35 mouse cellular contexts compared by ENCODE assay signal in genomic region chr1:131642251-131642650, GRCm38 (mm10). TPM values are rescaled to one million over a fixed set of nuclear protein-coding genes. Genes with fewer than 3 reads are reported as not detected.
DNase-seq lines count a peak whose midpoint lies in the region; ATAC-seq and TF ChIP-seq lines count a peak whose summit lies in the region.
"Had no signal": no experiment of that assay in that cellular context is flagged by ENCODE, and none has a peak within 500 bp of the region (broad histone marks: within the 10 kb centered on the region; RNA-seq: fewer than 3 reads in every experiment).

No protein-coding gene starts in this region.

- no peaks in the 10 kb centered on the region for H3K27me3 ChIP-seq in erythroblast, embryonic 14.5 days (ENCODE audit: control insufficient read depth)
- no peaks in the 10 kb centered on the region for H3K27me3 ChIP-seq in liver, embryonic 13.5 days
- H3K27me3 ChIP-seq in liver, postnatal 0 days (ENCODE audit: insufficient read depth, low read length), result no peaks in the 10 kb centered on the region
- no peaks in the 10 kb centered on the region for H3K27me3 ChIP-seq in liver, embryonic 16.5 days (ENCODE audit: control insufficient read depth, insufficient read depth, low read depth, low read length)
- H3K27me3 ChIP-seq in hindbrain, embryonic 16.5 days (replicated peaks; ENCODE audit: control insufficient read depth, insufficient read depth, low read length), result no peaks in the 10 kb centered on the region
- H3K27me3 ChIP-seq: embryonic facial prominence, embryonic 13.5 days; heart, embryonic 13.5 days had no signal

- no peak overlapping the region for H3K27ac ChIP-seq in liver, embryonic 13.5 days
- no peak overlapping the region for H3K27ac ChIP-seq in liver, postnatal 0 days (ENCODE audit: low read depth)
- no peak overlapping the region for H3K27ac ChIP-seq in liver, embryonic 16.5 days (ENCODE audit: low read length)
- H3K27ac ChIP-seq in bone marrow, adult 2 months (ENCODE audit: control insufficient read depth, insufficient read depth, low read depth, low read length, poor library complexity), result peak overlapping the region; percentile 34
- no peak overlapping the region for H3K27ac ChIP-seq in hindbrain, embryonic 16.5 days (ENCODE audit: low read depth, low read length)
- H3K27ac ChIP-seq: embryonic facial prominence, embryonic 10.5 days; embryonic facial prominence, embryonic 13.5 days; gastrocnemius, adult 2 months; heart, embryonic 13.5 days; hindbrain, embryonic 14.5 days had no signal

- H3K9ac ChIP-seq in liver, embryonic 13.5 days, result no peak overlapping the region
- H3K9ac ChIP-seq in liver, postnatal 0 days (replicated peaks), result no peak overlapping the region
- no peak overlapping the region for H3K9ac ChIP-seq in liver, embryonic 16.5 days (ENCODE audit: low read depth, low read length)
- H3K9ac ChIP-seq in hindbrain, embryonic 16.5 days (ENCODE audit: low read depth, low read length), result no peak overlapping the region
- H3K9ac ChIP-seq: embryonic facial prominence, embryonic 13.5 days; forebrain, postnatal 0 days; heart, embryonic 13.5 days; hindbrain, embryonic 14.5 days had no signal

- H3K9me3 ChIP-seq in erythroblast, embryonic 14.5 days (ENCODE audit: control insufficient read depth, low read length), result peaks cover 12% of the 10 kb centered on the region
- no peaks in the 10 kb centered on the region for H3K9me3 ChIP-seq in liver, embryonic 13.5 days (replicated peaks)
- H3K9me3 ChIP-seq in liver, postnatal 0 days (ENCODE audit: low read length), result no peaks in the 10 kb centered on the region
- H3K9me3 ChIP-seq in liver, embryonic 16.5 days (replicated peaks; ENCODE audit: control insufficient read depth, low read length), result 0 out of 2 replicates have a peak, but pooled peaks cover 2% of the 10 kb centered on the region
- no peaks in the 10 kb centered on the region for H3K9me3 ChIP-seq in hindbrain, embryonic 16.5 days (ENCODE audit: control insufficient read depth, low read length)
- H3K9me3 ChIP-seq: embryonic facial prominence, embryonic 10.5 days; embryonic facial prominence, embryonic 13.5 days; heart, embryonic 13.5 days had no signal

- 81% methylated on average over 2 of the region's 2 CpGs for WGBS in liver, embryonic 13.5 days (ENCODE audit: insufficient replicate concordance)
- 80% methylated on average over 2 of the region's 2 CpGs for WGBS in liver, postnatal 0 days (ENCODE audit: insufficient replicate concordance)
- 80% methylated on average over 2 of the region's 2 CpGs for WGBS in liver, embryonic 16.5 days (ENCODE audit: insufficient replicate concordance)
- WGBS in bone marrow, adult 2 months, result 88% methylated on average over 2 of the region's 2 CpGs
- WGBS in hindbrain, embryonic 16.5 days, result 83% methylated on average over 2 of the region's 2 CpGs

- TF ChIP-seq CTCF in liver, postnatal 0 days (IDR thresholded peaks at IDR 0.05; ENCODE audit: low read depth), result no peak
- TF ChIP-seq CTCF in bone marrow, adult 2 months (IDR thresholded peaks at IDR 0.05; ENCODE audit: control insufficient read depth, insufficient read depth, low read length), result no peak

- TF ChIP-seq EP300 in liver, postnatal 0 days (IDR thresholded peaks at IDR 0.05; ENCODE audit: low read depth), result no peak

- DNase-seq in liver, embryonic 13.5 days, result peak; percentile 41
- DNase-seq in liver, postnatal 0 days, result no peak
- no peak for DNase-seq in liver
- DNase-seq: adrenal gland, adult 2 months; adrenal gland, postnatal 14 days; cerebellum, adult 11-12 months; cerebellum, adult 8-10 months; cerebellum, postnatal 10 days; cerebellum, postnatal 36 days; embryo, embryonic 11 days; forebrain, postnatal 0 days; gastrocnemius, adult 2 months; gastrocnemius, postnatal 14 days; heart, adult 11 months; heart, postnatal 14 days; heart, postnatal 4 days had no signal

- no peak for ATAC-seq in erythroblast, adult 5-6 weeks (replicated peaks; ENCODE audit: low FRiP score, poor library complexity, severe bottlenecking)
- ATAC-seq in liver, embryonic 13.5 days (ENCODE audit: low read depth), result no peak
- no peak for ATAC-seq in liver, postnatal 0 days
- no peak for ATAC-seq in liver, embryonic 16.5 days (ENCODE audit: low read depth)
- ATAC-seq in hindbrain, embryonic 16.5 days, result no peak
- ATAC-seq: forebrain, embryonic 14.5 days; forebrain, postnatal 0 days had no signal

- no peak for TF ChIP-seq POLR2A in bone marrow, adult 2 months (IDR thresholded peaks at IDR 0.05; ENCODE audit: borderline replicate concordance, control insufficient read depth, low read depth, low read length)

- H3K4me2 ChIP-seq in liver, embryonic 13.5 days, result peak overlapping the region; percentile 25; the same call in 1 of the 2 replicates
- H3K4me2 ChIP-seq in liver, postnatal 0 days (ENCODE audit: low read depth, low read length), result no peak overlapping the region
- H3K4me2 ChIP-seq in liver, embryonic 16.5 days (ENCODE audit: low read depth, low read length), result no peak overlapping the region; the same call in 1 of the 2 replicates
- no peak overlapping the region for H3K4me2 ChIP-seq in hindbrain, embryonic 16.5 days (ENCODE audit: low read length)
- H3K4me2 ChIP-seq: embryonic facial prominence, embryonic 13.5 days; heart, embryonic 13.5 days; hindbrain, embryonic 14.5 days had no signal

- H3K4me3 ChIP-seq in erythroblast, embryonic 14.5 days (replicated peaks), result peak overlapping the region; percentile 65
- 0 out of 2 replicates have a peak overlapping the region, but pooled peaks have one; percentile 1 for H3K4me3 ChIP-seq in liver, embryonic 13.5 days (replicated peaks)
- H3K4me3 ChIP-seq in liver, postnatal 0 days (ENCODE audit: low read depth, low read length), result no peak overlapping the region
- 0 out of 2 replicates have a peak overlapping the region, but pooled peaks have one; percentile 24 for H3K4me3 ChIP-seq in liver, embryonic 16.5 days (ENCODE audit: low read depth, low read length)
- H3K4me3 ChIP-seq in bone marrow, adult 2 months (replicated peaks; ENCODE audit: control insufficient read depth, low read depth, low read length), result no peak overlapping the region
- no peak overlapping the region for H3K4me3 ChIP-seq in hindbrain, embryonic 16.5 days (ENCODE audit: low read length)
- H3K4me3 ChIP-seq: embryonic facial prominence, embryonic 10.5 days; embryonic facial prominence, embryonic 13.5 days; gastrocnemius, adult 2 months; heart, embryonic 13.5 days had no signal

- peaks cover 35% of the 10 kb centered on the region for H3K36me3 ChIP-seq in erythroblast, embryonic 14.5 days (ENCODE audit: control insufficient read depth)
- H3K36me3 ChIP-seq in liver, embryonic 13.5 days, result peaks cover 12% of the 10 kb centered on the region
- no peaks in the 10 kb centered on the region for H3K36me3 ChIP-seq in liver, postnatal 0 days (replicated peaks; ENCODE audit: insufficient read depth, low read length)
- peaks cover 5% of the 10 kb centered on the region; the same call in 1 of the 2 replicates for H3K36me3 ChIP-seq in liver, embryonic 16.5 days (ENCODE audit: control insufficient read depth, insufficient read depth)
- H3K36me3 ChIP-seq in hindbrain, embryonic 16.5 days (ENCODE audit: control insufficient read depth, insufficient read depth, low read length), result no peaks in the 10 kb centered on the region
- H3K36me3 ChIP-seq: embryonic facial prominence, embryonic 10.5 days; embryonic facial prominence, embryonic 13.5 days; heart, embryonic 13.5 days had no signal

- H3K4me1 ChIP-seq in erythroblast, embryonic 14.5 days (ENCODE audit: control insufficient read depth), result peaks cover 26% of the 10 kb centered on the region
- H3K4me1 ChIP-seq in liver, embryonic 13.5 days (replicated peaks), result peaks cover 13% of the 10 kb centered on the region
- H3K4me1 ChIP-seq in liver, postnatal 0 days (ENCODE audit: insufficient read depth), result peaks cover 4% of the 10 kb centered on the region; the same call in 1 of the 2 replicates
- H3K4me1 ChIP-seq in liver, embryonic 16.5 days (ENCODE audit: control insufficient read depth, low read depth, low read length), result peaks cover 7% of the 10 kb centered on the region
- peaks cover 1% of the 10 kb centered on the region; the same call in 1 of the 2 replicates for H3K4me1 ChIP-seq in bone marrow, adult 2 months (ENCODE audit: control insufficient read depth, insufficient read depth, low read length)
- no peaks in the 10 kb centered on the region for H3K4me1 ChIP-seq in hindbrain, embryonic 16.5 days (ENCODE audit: control insufficient read depth, insufficient read depth, low read depth, low read length)
- H3K4me1 ChIP-seq: embryonic facial prominence, embryonic 10.5 days; embryonic facial prominence, embryonic 13.5 days; heart, embryonic 13.5 days had no signal

RNA-seq across cellular contexts. Expression of gene Ctse, which starts 4.1 kb away (rescaled TPM):
- 13.6 and 33.2 TPM in 2 replicates for polyA plus RNA-seq in erythroblast, embryonic 14.5 days (2012)
- 1,800 and 1,836 TPM in 2 replicates for total RNA-seq in erythroblast, adult 5-6 weeks (2015; ENCODE audit: low replicate concordance)
- 1,272 and 1,472 TPM in 2 replicates for total RNA-seq in erythroblast, adult 5-6 weeks (2017; ENCODE audit: low replicate concordance)
- polyA plus RNA-seq in liver, embryonic 13.5 days (2015; fragmentation: Nextera tagmentation; extraction: Ambion mirVana), result 13.0 and 15.2 TPM in 2 replicates
- polyA plus RNA-seq in liver, postnatal 0 days (2015; fragmentation: Nextera tagmentation; extraction: Ambion mirVana), result 69.2 and 76.3 TPM in 2 replicates
- 29.5 and 33.8 TPM in 2 replicates for polyA plus RNA-seq in liver, embryonic 16.5 days (2015; fragmentation: Nextera tagmentation; extraction: Ambion mirVana)
- 118 and 261 TPM in 2 replicates for polyA plus RNA-seq in bone marrow, adult 2 months (2011; ENCODE audit: insufficient read depth, insufficient read length, low replicate concordance, missing spikeins)
- not detected in 2 replicates for polyA plus RNA-seq in hindbrain, embryonic 16.5 days (2015; fragmentation: Nextera tagmentation; extraction: Ambion mirVana)
- polyA plus RNA-seq: cortical plate, adult 2 months; embryonic facial prominence, embryonic 10.5 days; embryonic facial prominence, embryonic 13.5 days; forebrain, embryonic 14.5 days; frontal cortex, adult 2 months; hindbrain, embryonic 14.5 days had no signal

RNA-seq across cellular contexts. Expression of gene Avpr1b, which starts 43.2 kb away (rescaled TPM):
- polyA plus RNA-seq in erythroblast, embryonic 14.5 days (2012), result not detected in 2 replicates
- total RNA-seq in erythroblast, adult 5-6 weeks (2015; ENCODE audit: low replicate concordance), result not detected in 2 replicates
- not detected in 2 replicates for total RNA-seq in erythroblast, adult 5-6 weeks (2017; ENCODE audit: low replicate concordance)
- not detected in 2 replicates for polyA plus RNA-seq in liver, embryonic 13.5 days (2015; fragmentation: Nextera tagmentation; extraction: Ambion mirVana)
- not detected in 2 replicates for polyA plus RNA-seq in liver, postnatal 0 days (2015; fragmentation: Nextera tagmentation; extraction: Ambion mirVana)
- polyA plus RNA-seq in liver, embryonic 16.5 days (2015; fragmentation: Nextera tagmentation; extraction: Ambion mirVana), result not detected in 2 replicates
- polyA plus RNA-seq in bone marrow, adult 2 months (2011; ENCODE audit: insufficient read depth, insufficient read length, low replicate concordance, missing spikeins), result not detected in 2 replicates
- polyA plus RNA-seq in hindbrain, embryonic 16.5 days (2015; fragmentation: Nextera tagmentation; extraction: Ambion mirVana), result not detected in 2 replicates
- total RNA-seq: adrenal gland, adult 2 months; adrenal gland, postnatal 4 days; forebrain, postnatal 0 days; gastrocnemius, adult 2 months; gastrocnemius, postnatal 14 days; gastrocnemius, postnatal 4 days; heart, adult 8-10 months; heart, postnatal 14 days; heart, postnatal 4 days; MEL had no signal
- polyA plus RNA-seq: adrenal gland, adult 2 months; brain, embryonic 14.5 days; cortical plate, adult 2 months; embryonic facial prominence, embryonic 10.5 days; embryonic facial prominence, embryonic 13.5 days; forebrain, embryonic 14.5 days; forebrain, postnatal 0 days; frontal cortex, adult 2 months; heart, embryonic 13.5 days; heart, embryonic 16.5 days; hindbrain, embryonic 11.5 days; hindbrain, embryonic 14.5 days had no signal

RNA-seq across cellular contexts. Expression of gene Rab7b, which starts 46.2 kb away (rescaled TPM):
- not detected in 2 replicates for polyA plus RNA-seq in erythroblast, embryonic 14.5 days (2012)
- 0.58 and 1.0 TPM in 2 replicates for total RNA-seq in erythroblast, adult 5-6 weeks (2015; ENCODE audit: low replicate concordance)
- total RNA-seq in erythroblast, adult 5-6 weeks (2017; ENCODE audit: low replicate concordance), result 2.6 and 7.2 TPM in 2 replicates
- polyA plus RNA-seq in liver, embryonic 13.5 days (2015; fragmentation: Nextera tagmentation; extraction: Ambion mirVana), result 0.93 and 1.0 TPM in 2 replicates
- polyA plus RNA-seq in liver, postnatal 0 days (2015; fragmentation: Nextera tagmentation; extraction: Ambion mirVana), result 2.3 and 2.4 TPM in 2 replicates
- 0.96 and 1.3 TPM in 2 replicates for polyA plus RNA-seq in liver, embryonic 16.5 days (2015; fragmentation: Nextera tagmentation; extraction: Ambion mirVana)
- polyA plus RNA-seq in bone marrow, adult 2 months (2011; ENCODE audit: insufficient read depth, insufficient read length, low replicate concordance, missing spikeins), result 6.5 and 7.2 TPM in 2 replicates
- 1.1 and 1.2 TPM in 2 replicates for polyA plus RNA-seq in hindbrain, embryonic 16.5 days (2015; fragmentation: Nextera tagmentation; extraction: Ambion mirVana)

Comparison
In these comparisons a context has a peak if more than half of its experiments do, and no peak if none do; other contexts are left out.
1. H3K4me3 ChIP-seq: peak in erythroblast, embryonic 14.5 days (single experiment), liver, embryonic 13.5 days (single experiment) and liver, embryonic 16.5 days (single experiment); none in liver, postnatal 0 days (single experiment), bone marrow, adult 2 months (single experiment) and hindbrain, embryonic 16.5 days (single experiment).
2. RNA of gene Ctse, which starts 4.1 kb away (polyA plus RNA-seq): 118 to 261 TPM in bone marrow, adult 2 months, 69.2 to 76.3 TPM in liver, postnatal 0 days, 29.5 to 33.8 TPM in liver, embryonic 16.5 days, 13.6 to 33.2 TPM in erythroblast, embryonic 14.5 days and 13.0 to 15.2 TPM in liver, embryonic 13.5 days; not detected in hindbrain, embryonic 16.5 days; every median in the first group is over 10 times any median in the second.